8 mouse cellular contexts compared by ENCODE assay signal in the genomic region with DNA sequence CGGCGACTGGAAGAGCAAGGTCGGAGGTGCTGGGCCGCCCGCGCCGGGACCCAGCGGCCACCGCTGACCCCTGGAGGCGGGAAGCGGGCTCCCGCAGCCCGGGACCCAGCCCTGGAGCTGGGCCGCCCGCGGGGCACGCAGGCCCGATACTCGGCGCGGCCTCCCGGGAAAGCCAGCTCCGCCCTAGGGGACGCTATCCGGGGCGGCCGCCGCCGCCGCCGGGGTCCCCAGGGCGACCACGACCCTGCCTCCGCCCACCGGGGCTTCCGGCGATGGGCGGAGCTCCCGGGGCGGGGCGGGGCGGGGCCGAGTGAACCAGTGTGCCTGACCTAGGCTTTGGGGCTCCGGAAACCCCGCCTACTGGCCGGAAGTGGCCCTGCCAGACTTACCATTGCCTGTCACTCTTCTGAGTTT. TPM values are rescaled to one million over a fixed set of nuclear protein-coding genes. Genes with fewer than 3 reads are reported as not detected.
DNase-seq lines count a peak whose midpoint lies in the region; ATAC-seq and TF ChIP-seq lines count a peak whose summit lies in the region.

No protein-coding gene starts in this region.

- H3K36me3 ChIP-seq in lung, postnatal 0 days (ENCODE audit: insufficient read depth, low read length) = no peaks in the 10 kb centered on the region

- peak overlapping the region; percentile 82 for H3K9ac ChIP-seq in lung, postnatal 0 days (replicated peaks; ENCODE audit: low read depth)

- CTCF ChIA-PET in Patski (lab: Charles Lee) = no interaction called here

- H3K4me3 ChIP-seq in lung, postnatal 0 days (ENCODE audit: low read depth, low read length) = peak overlapping the region; percentile 96

- TF ChIP-seq CTCF in Patski (IDR thresholded peaks at IDR 0.05) = peak; percentile 58
- TF ChIP-seq CTCF in lung, postnatal 0 days (IDR thresholded peaks at IDR 0.05) = no peak; the same call in 1 of the 2 replicates

- H3K27me3 ChIP-seq in Patski = no peaks in the 10 kb centered on the region
- no peaks in the 10 kb centered on the region for H3K27me3 ChIP-seq in lung, postnatal 0 days (replicated peaks; ENCODE audit: insufficient read depth, low read length)

- TF ChIP-seq EP300 in lung, postnatal 0 days (IDR thresholded peaks at IDR 0.05) = no peak

- peak overlapping the region; percentile 93 for H3K27ac ChIP-seq in lung, postnatal 0 days (ENCODE audit: low read length)

- peak overlapping the region; percentile 66 for H3K4me2 ChIP-seq in lung, postnatal 0 days (replicated peaks; ENCODE audit: low read depth, low read length)

- no peaks in the 10 kb centered on the region for H3K4me1 ChIP-seq in lung, postnatal 0 days (ENCODE audit: insufficient read depth, low read depth, low read length)

- 1% methylated on average over 12 of the region's 46 CpGs for WGBS in lung, postnatal 0 days

- no peaks in the 10 kb centered on the region for H3K9me3 ChIP-seq in lung, postnatal 0 days (ENCODE audit: low read length)

- ATAC-seq in Patski = peak; percentile 89
- ATAC-seq in frontal cortex, adult (ENCODE audit: low TSS enrichment) = peak; percentile 94
- ATAC-seq in hematopoietic stem cell, adult 5-6 weeks (replicated peaks in 1 of 2; ENCODE audit: insufficient read depth in 1 of 2, low FRiP score in 2 of 2, low TSS enrichment in 1 of 2, low read depth in 1 of 2, poor library complexity in 2 of 2, severe bottlenecking in 2 of 2) = peak; percentile 76 to 91
- ATAC-seq in lung, postnatal 0 days = peak; percentile 98

- POLR2A ChIA-PET in Patski (lab: Charles Lee) = interaction anchor here (1.1 to 1.5 kb wide), 2 partner anchors 12 to 156 kb away, joined by 3 to 8 read pairs; partner anchors contain the start of genes Ankib1 and Krit1

- in situ Hi-C loops in Patski (cut with MboI; ENCODE audit: low pct_unique_long_range_greater_than_20kb) = no loop called here

- DNase-seq in Patski (ENCODE audit: low read depth, low spot score) = no peak
- peak; percentile 91 for DNase-seq in cerebellum, adult 9-10 months
- peak; percentile 92 for DNase-seq in layer of hippocampus, adult 9-11 months
- peak; percentile 96 for DNase-seq in lung, postnatal 0 days (ENCODE audit: low spot score)
- peak; percentile 77 for DNase-seq in retina, adult 2 months (ENCODE audit: low read depth, low spot score)
- peak; percentile 88 to 94 for DNase-seq in thymus, postnatal 36 days

RNA-seq across cellular contexts. Expression of gene Tmbim7, which starts 3.3 kb away (rescaled TPM):
- not detected for polyA plus RNA-seq in Patski (2021)
- not detected in 2 replicates for total RNA-seq in hematopoietic stem cell, adult 5-6 weeks (2017)
- not detected in 2 replicates for polyA plus RNA-seq in lung, postnatal 0 days (2015; fragmentation: Nextera tagmentation; extraction: Ambion mirVana)

RNA-seq across cellular contexts. Expression of gene Gatad1, which starts 9.3 kb away (rescaled TPM):
- polyA plus RNA-seq in Patski (2021) = 146 TPM
- 216 and 315 TPM in 2 replicates for total RNA-seq in hematopoietic stem cell, adult 5-6 weeks (2017)
- 63.3 and 63.5 TPM in 2 replicates for polyA plus RNA-seq in lung, postnatal 0 days (2015; fragmentation: Nextera tagmentation; extraction: Ambion mirVana)

RNA-seq across cellular contexts. Expression of gene Rbm48, which starts 51.3 kb away (rescaled TPM):
- polyA plus RNA-seq in Patski (2021) = 11.6 TPM
- total RNA-seq in hematopoietic stem cell, adult 5-6 weeks (2017) = 35.8 and 43.6 TPM in 2 replicates
- polyA plus RNA-seq in lung, postnatal 0 days (2015; fragmentation: Nextera tagmentation; extraction: Ambion mirVana) = 7.8 and 10.5 TPM in 2 replicates

RNA-seq across cellular contexts. Expression of gene Pex1, which starts 51.8 kb away (rescaled TPM):
- polyA plus RNA-seq in Patski (2021) = 34.7 TPM
- 19.2 and 21.6 TPM in 2 replicates for total RNA-seq in hematopoietic stem cell, adult 5-6 weeks (2017)
- polyA plus RNA-seq in lung, postnatal 0 days (2015; fragmentation: Nextera tagmentation; extraction: Ambion mirVana) = 10.9 TPM in 2 replicates
